Mouse (Mus musculus) liver, embryonic 14.5 days (tissue): ENCODE measurements at regions not wholly inside any gene's neighbourhood (a gene's known extent, or its start where the extent isn't known, plus 50 kb on each side); places are given as distances from the start of the nearest gene placed in this dataset.
A peak's percentile ranks its signal among the peaks of the same experiment; 100 is the strongest.

Source experiments
- ATAC-seq: fragments of 200-750 bp; cut with Nextera tagmentation; 2 replicates; pipeline ENCODE4 v1.8.0; 2017; ENCODE audit warnings: moderate number of reproducible peaks, mild to moderate bottlenecking, moderate library complexity; ENCODE audit not compliant: insufficient read depth
- DNase-seq, 3 experiments: peaks; one replicate each; pipeline ENCODE4 v3.0.0-alpha.2; 2012 to 2013; ENCODE audit warnings: low read depth in 3 of 3, low spot score in 3 of 3
- H3K27ac ChIP-seq: fragments of 300-500 bp; sonication (generic); 2 replicates; pipeline ENCODE4 v1.5.1; 2014; ENCODE audit warnings: moderate library complexity, mild to moderate bottlenecking, control low read depth, inconsistent platforms
- H3K27me3 ChIP-seq: fragments of 300-500 bp; sonication (generic); 2 replicates; pipeline ENCODE4 v1.6.1; 2014; ENCODE audit warnings: mild to moderate bottlenecking, low read length, moderate library complexity; ENCODE audit not compliant: control insufficient read depth, insufficient read depth
- H3K36me3 ChIP-seq: fragments of 300-500 bp; sonication (generic); replicated peaks from 2 replicates; pipeline ENCODE4 v1.6.1; 2014; ENCODE audit warnings: low read depth; ENCODE audit not compliant: control insufficient read depth, insufficient read depth
- H3K4me1 ChIP-seq, 2 experiments: fragments of 200-500 bp in 1 of 2; fragments of 300-500 bp in 1 of 2; sonication (generic) in 1 of 2; replicated peaks; 2 replicates each; pipeline ENCODE4 v1.6.1; 2012 to 2014; ENCODE audit warnings: antibody characterized with exemption in 1 of 2, inconsistent platforms in 1 of 2, low read length in 1 of 2; ENCODE audit not compliant: control insufficient read depth in 2 of 2, insufficient read depth in 2 of 2
- H3K4me2 ChIP-seq: fragments of 300-500 bp; sonication (generic); 2 replicates; pipeline ENCODE4 v1.6.1; 2014; ENCODE audit warnings: low read depth, mild to moderate bottlenecking, control low read depth, moderate library complexity
- H3K4me3 ChIP-seq, 2 experiments: fragments of 200-500 bp in 1 of 2; fragments of 300-500 bp in 1 of 2; sonication (generic) in 1 of 2; 2 replicates each; pipeline ENCODE4 v1.5.1; 2012 to 2014; ENCODE audit warnings: low read depth in 2 of 2, low read length in 2 of 2, mild to moderate bottlenecking in 2 of 2, control low read depth in 1 of 2, inconsistent platforms in 1 of 2, moderate library complexity in 1 of 2; ENCODE audit not compliant: insufficient read depth in 1 of 2
- H3K9ac ChIP-seq: fragments of 300-500 bp; sonication (generic); replicated peaks from 2 replicates; pipeline ENCODE4 v1.6.1; 2014; ENCODE audit warnings: mild to moderate bottlenecking, control low read depth, moderate library complexity
- H3K9me3 ChIP-seq: fragments of 300-500 bp; sonication (generic); 2 replicates; pipeline ENCODE4 v1.6.1; 2016; ENCODE audit warnings: low read length, mixed read lengths; ENCODE audit not compliant: control insufficient read depth
- CTCF ChIP-seq: IDR thresholded peaks from 2 replicates; pipeline ENCODE4 v1.5.1; 2016; ENCODE audit warnings: antibody characterized with exemption, low read depth, control low read depth
- EP300 ChIP-seq: IDR thresholded peaks from 2 replicates; pipeline ENCODE4 v1.6.1; 2016; ENCODE audit warnings: antibody characterized with exemption, low read depth
- WGBS: fragments of 180-500 bp; shearing (Covaris S2); extraction: QIAGEN DNeasy Blood & Tissue Kit; methylation state at CpG from one replicate; pipeline ENCODE4 v1.1.7; 2014; ENCODE audit not compliant: insufficient replicate concordance; 5-methylcytosine and 5-hydroxymethylcytosine counted together

- Histone ChIP-seq H3K27me3 (no peaks in the 10 kb centered on the region), H3K9ac (no peak overlapping the region), H3K27ac (no peak overlapping the region), H3K4me2 (no peak overlapping the region), H3K9me3 (no peaks in the 10 kb centered on the region), H3K4me3 (no peak overlapping the region), H3K36me3 (no peaks in the 10 kb centered on the region), H3K4me1 (no peaks in the 10 kb centered on the region)
- ATAC-seq (no peak), DNase-seq (no peak)
- TF ChIP-seq EP300 (no peak), CTCF (no peak)
Measured at GRCm38 (mm10) chr7:66487751-66488150, 60.4 kb upstream of the Aldh1a3 start.

GRCm38 (mm10) chr7:66480446-66480845 is 53.1 kb upstream of the Aldh1a3 start:
- no peaks in the 10 kb centered on the region for H3K9me3 ChIP-seq
- no peak for ATAC-seq
- 38% methylated on average over 4 of the region's 4 CpGs for WGBS
- H3K4me1 ChIP-seq, result peaks cover 0 to 4% of the 10 kb centered on the region in 2 experiments; a peak in 1 of 4 replicates
- H3K9ac ChIP-seq, result no peak overlapping the region
- H3K27me3 ChIP-seq, result no peaks in the 10 kb centered on the region
- H3K27ac ChIP-seq, result no peak overlapping the region
- H3K4me2 ChIP-seq, result no peak overlapping the region
- H3K4me3 ChIP-seq, result no peak overlapping the region
- no peak for DNase-seq
- TF ChIP-seq CTCF (no peak), EP300 (no peak)
- H3K36me3 ChIP-seq, result no peaks in the 10 kb centered on the region

GRCm38 (mm10) chr7:66479321-66479720 is 52.0 kb upstream of the Aldh1a3 start:
- Histone ChIP-seq H3K4me2 (no peak overlapping the region), H3K4me3 (no peak overlapping the region), H3K27me3 (no peaks in the 10 kb centered on the region), H3K27ac (no peak overlapping the region), H3K9me3 (no peaks in the 10 kb centered on the region), H3K9ac (no peak overlapping the region), H3K4me1 (peaks cover 0 to 4% of the 10 kb centered on the region in 2 experiments; a peak in 1 of 4 replicates), H3K36me3 (no peaks in the 10 kb centered on the region)
- DNase-seq (no peak), ATAC-seq (no peak)
- TF ChIP-seq CTCF (no peak), EP300 (no peak)
- WGBS, result 68% methylated on average over 4 of the region's 4 CpGs

- TF ChIP-seq EP300, result no peak
- no peak for TF ChIP-seq CTCF
- no peak for DNase-seq
- H3K4me3 ChIP-seq, result no peak overlapping the region
- peaks cover 0 to 4% of the 10 kb centered on the region in 2 experiments; a peak in 1 of 4 replicates for H3K4me1 ChIP-seq
- no peak overlapping the region for H3K9ac ChIP-seq
- WGBS, result 68% methylated on average over 7 of the region's 7 CpGs
- no peaks in the 10 kb centered on the region for H3K27me3 ChIP-seq
- no peak for ATAC-seq
- H3K9me3 ChIP-seq, result no peaks in the 10 kb centered on the region
- no peak overlapping the region for H3K4me2 ChIP-seq
- H3K36me3 ChIP-seq, result no peaks in the 10 kb centered on the region
- no peak overlapping the region for H3K27ac ChIP-seq
Measured at GRCm38 (mm10) chr7:66478106-66478505, 50.8 kb upstream of the Aldh1a3 start.

GRCm38 (mm10) chr7:66477475-66477874 is 50.2 kb upstream of the Aldh1a3 start:
- H3K36me3 ChIP-seq, result no peaks in the 10 kb centered on the region
- no peaks in the 10 kb centered on the region for H3K27me3 ChIP-seq
- WGBS, result 19% methylated on average over 5 of the region's 5 CpGs
- no peak overlapping the region for H3K4me2 ChIP-seq
- no peak overlapping the region for H3K27ac ChIP-seq
- TF ChIP-seq CTCF, result no peak
- TF ChIP-seq EP300, result no peak
- H3K9ac ChIP-seq, result no peak overlapping the region
- DNase-seq (peak in 1 of 3 experiments; percentile 2), ATAC-seq (no peak)
- H3K4me1 ChIP-seq, result peaks cover 0 to 4% of the 10 kb centered on the region in 2 experiments; a peak in 1 of 4 replicates
- H3K9me3 ChIP-seq, result no peaks in the 10 kb centered on the region
- H3K4me3 ChIP-seq, result no peak overlapping the region
